Mouse (Mus musculus) midbrain, embryonic 13.5 days (tissue): ENCODE results near the gene Sprr2h. TPM values are rescaled to one million over a fixed set of nuclear protein-coding genes. Genes with fewer than 3 reads are reported as not detected.

ENCODE experiments used
- ATAC-seq: fragments of 200-750 bp; cut with Nextera tagmentation; 2 replicates; pipeline ENCODE4 v1.8.0; 2017; ENCODE audit warnings: mild to moderate bottlenecking, moderate TSS enrichment, moderate library complexity
- H3K27ac ChIP-seq: fragments of 300-500 bp; sonication (generic); 2 replicates; pipeline ENCODE4 v1.5.1; 2015; ENCODE audit warnings: inconsistent platforms, mild to moderate bottlenecking, moderate library complexity
- H3K27me3 ChIP-seq: fragments of 300-500 bp; sonication (generic); 2 replicates; pipeline ENCODE4 v1.6.1; 2015; ENCODE audit warnings: mild to moderate bottlenecking, inconsistent platforms
- H3K36me3 ChIP-seq: fragments of 300-500 bp; sonication (generic); 2 replicates; pipeline ENCODE4 v1.6.1; 2015; ENCODE audit warnings: mild to moderate bottlenecking, inconsistent platforms
- H3K4me1 ChIP-seq: fragments of 300-500 bp; sonication (generic); replicated peaks from 2 replicates; pipeline ENCODE4 v1.6.1; 2015; ENCODE audit warnings: inconsistent platforms
- H3K4me2 ChIP-seq: fragments of 300-500 bp; sonication (generic); replicated peaks from 2 replicates; pipeline ENCODE4 v1.6.1; 2015; ENCODE audit warnings: moderate library complexity, mild to moderate bottlenecking, inconsistent platforms
- H3K4me3 ChIP-seq: fragments of 300-500 bp; sonication (generic); replicated peaks from 2 replicates; pipeline ENCODE4 v1.5.1; 2015; ENCODE audit warnings: mild to moderate bottlenecking, inconsistent platforms
- H3K9ac ChIP-seq: fragments of 300-500 bp; sonication (generic); replicated peaks from 2 replicates; pipeline ENCODE4 v1.6.1; 2015; ENCODE audit warnings: mild to moderate bottlenecking, inconsistent platforms
- H3K9me3 ChIP-seq: fragments of 300-500 bp; sonication (generic); 2 replicates; pipeline ENCODE4 v1.6.1; 2016; ENCODE audit warnings: mild to moderate bottlenecking, inconsistent platforms
- WGBS: fragments of 180-500 bp; shearing (Covaris S2); methylation state at CpG from one replicate; pipeline ENCODE4 v1.1.7; 2015; 5-methylcytosine and 5-hydroxymethylcytosine counted together
- polyA plus RNA-seq: library from polyadenylated mRNA; unstranded; fragments of >200 nt; fragmentation: Nextera tagmentation; extraction: Ambion mirVana; gene quantifications from 2 replicates; pipeline ENCODE4 v1.2.1, GENCODE M21; 2015

Sprr2h gene
- polyA plus RNA-seq: not detected in 2 replicates

DNA sequence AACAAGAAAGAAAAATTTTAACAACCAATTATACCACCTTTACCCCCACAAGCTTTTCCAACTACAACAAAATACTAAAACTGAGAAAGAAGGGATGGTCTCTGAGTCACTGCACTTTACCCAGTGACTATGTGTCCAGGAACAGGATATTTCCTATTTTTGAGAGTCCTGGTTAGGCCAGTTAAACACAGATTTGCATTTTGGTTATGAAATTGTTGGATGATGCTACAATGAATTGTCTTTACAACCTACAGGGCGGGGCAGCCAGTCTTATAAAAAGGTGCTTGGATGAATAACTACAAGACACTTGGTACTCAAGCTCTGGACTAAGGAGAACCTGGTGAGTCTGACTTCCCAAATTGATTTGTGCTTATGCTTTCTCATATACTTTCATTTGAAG, at the start of gene Sprr2h:
TSS of gene Sprr2h (plus strand) at position 301 of the 400 bp plus-strand sequence.
- no peak within 1 kb of the TSS for H3K4me2 ChIP-seq
- no peak for ATAC-seq
- no peaks in the 10 kb centered on the region for H3K27me3 ChIP-seq
- no peaks in the 10 kb centered on the region for H3K9me3 ChIP-seq
- no peak within 1 kb of the TSS for H3K9ac ChIP-seq
- no peaks in the 10 kb centered on the region for H3K4me1 ChIP-seq
- H3K27ac ChIP-seq: no peak within 1 kb of the TSS
- WGBS: 80% methylated on average over 1 of the region's 1 CpGs
- H3K36me3 ChIP-seq: no peaks in the 10 kb centered on the region
- no peak within 1 kb of the TSS for H3K4me3 ChIP-seq

DNA sequence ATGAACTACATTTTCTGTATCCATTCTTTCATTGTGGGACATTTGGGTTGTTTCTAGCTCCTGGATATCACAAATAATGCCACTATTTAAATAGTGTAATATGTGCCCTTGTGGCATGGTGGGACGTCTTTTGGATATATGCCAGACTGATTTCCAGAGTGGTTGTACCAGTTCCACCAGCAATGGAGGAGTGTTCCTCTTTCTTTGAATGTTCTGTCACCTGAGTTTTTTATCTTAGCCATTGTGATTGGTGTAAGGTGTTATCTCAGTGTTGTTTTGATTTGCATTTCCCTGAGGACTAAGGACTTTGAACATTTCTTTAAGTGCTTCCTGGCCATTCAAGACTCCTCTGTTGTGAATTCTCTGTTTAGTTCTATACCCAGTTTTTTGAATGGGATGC, 49.2 kb upstream of the Sprr2h start:
- no peaks in the 10 kb centered on the region for H3K9me3 ChIP-seq
- H3K27me3 ChIP-seq: no peaks in the 10 kb centered on the region
- no peak overlapping the region for H3K9ac ChIP-seq
- no peaks in the 10 kb centered on the region for H3K36me3 ChIP-seq
- no peak overlapping the region for H3K4me2 ChIP-seq
- WGBS: 85% methylated on average over 1 of the region's 1 CpGs
- no peaks in the 10 kb centered on the region for H3K4me1 ChIP-seq
- H3K4me3 ChIP-seq: no peak overlapping the region
- ATAC-seq: no peak
- H3K27ac ChIP-seq: no peak overlapping the region

DNA sequence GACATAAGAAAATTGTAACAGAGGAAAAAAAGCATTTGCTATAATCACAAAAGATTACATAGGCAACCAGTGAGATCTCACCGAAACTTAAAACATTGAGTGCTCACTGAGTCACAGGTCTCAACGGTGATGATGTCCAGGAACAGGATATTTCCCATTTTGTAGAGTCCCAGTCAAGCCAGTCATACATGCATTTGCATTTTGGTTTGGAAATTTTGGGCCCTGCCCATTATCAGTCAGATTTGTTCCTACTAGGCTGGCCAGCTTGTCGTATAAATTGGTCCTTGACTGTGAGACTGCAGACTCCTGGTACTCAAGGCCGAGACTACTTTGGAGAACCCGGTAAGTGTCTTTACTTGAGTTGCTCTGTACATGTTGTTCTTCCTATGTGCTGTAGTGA, 46.6 kb upstream of the Sprr2h start, which contains the start of gene Sprr2d:
TSS of gene Sprr2d (plus strand) at position 301 of the 400 bp plus-strand sequence.
- WGBS: 95% methylated on average over 5 of the region's 5 CpGs
- H3K9me3 ChIP-seq: no peaks in the 10 kb centered on the region
- H3K4me3 ChIP-seq: no peak within 1 kb of the TSS
- no peaks in the 10 kb centered on the region for H3K36me3 ChIP-seq
- H3K27ac ChIP-seq: no peak within 1 kb of the TSS
- H3K27me3 ChIP-seq: no peaks in the 10 kb centered on the region
- H3K4me1 ChIP-seq: no peaks in the 10 kb centered on the region
- no peak within 1 kb of the TSS for H3K9ac ChIP-seq
- H3K4me2 ChIP-seq: no peak within 1 kb of the TSS
- no peak for ATAC-seq

DNA sequence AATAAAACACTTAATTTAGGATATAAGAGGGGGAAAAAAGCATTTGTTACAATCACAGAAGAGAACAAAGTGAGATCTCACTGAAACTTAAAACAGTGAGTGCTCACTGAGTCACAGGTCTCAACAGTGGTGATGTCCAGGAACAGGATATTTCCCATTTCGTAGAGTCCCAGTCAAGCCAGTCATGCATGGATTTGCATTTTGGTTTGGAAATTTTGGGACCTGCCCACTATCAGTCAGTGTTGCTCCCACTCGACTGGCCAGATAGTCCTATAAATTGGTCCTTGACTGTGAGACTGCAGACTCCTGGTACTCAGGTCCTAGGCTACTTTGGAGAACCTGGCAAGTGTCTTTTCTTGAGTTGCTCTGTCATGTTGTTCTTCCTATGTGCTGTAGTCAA, 33.6 kb upstream of the Sprr2h start, which contains the start of gene Sprr2e:
TSS of gene Sprr2e (plus strand) at position 301 of the 400 bp plus-strand sequence.
- no peak within 1 kb of the TSS for H3K4me3 ChIP-seq
- no peaks in the 10 kb centered on the region for H3K4me1 ChIP-seq
- no peak within 1 kb of the TSS for H3K4me2 ChIP-seq
- no peak within 1 kb of the TSS for H3K9ac ChIP-seq
- no peak for ATAC-seq
- H3K36me3 ChIP-seq: no peaks in the 10 kb centered on the region
- H3K27me3 ChIP-seq: no peaks in the 10 kb centered on the region
- no peak within 1 kb of the TSS for H3K27ac ChIP-seq
- H3K9me3 ChIP-seq: no peaks in the 10 kb centered on the region
- 92% methylated on average over 2 of the region's 2 CpGs for WGBS

DNA sequence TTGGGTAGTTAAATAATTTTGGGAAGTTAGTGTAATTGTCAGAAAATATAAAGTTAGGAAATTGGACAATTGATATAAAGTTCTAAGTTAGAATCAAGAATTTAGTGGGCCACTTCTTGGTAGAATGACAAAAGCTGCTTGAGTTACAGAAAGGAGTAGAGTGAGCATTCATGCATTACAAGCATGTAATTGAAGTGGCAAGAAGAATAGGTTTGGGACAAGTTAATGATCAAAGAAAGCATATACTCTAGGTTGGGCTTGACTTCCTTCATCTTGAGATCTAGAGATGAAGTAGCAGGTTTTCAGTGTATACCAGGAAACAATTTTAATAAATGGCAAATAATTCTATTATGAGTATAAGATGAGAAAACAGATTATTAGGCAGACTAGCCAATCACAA, 23.9 kb upstream of the Sprr2h start:
- H3K9ac ChIP-seq: no peak overlapping the region

DNA sequence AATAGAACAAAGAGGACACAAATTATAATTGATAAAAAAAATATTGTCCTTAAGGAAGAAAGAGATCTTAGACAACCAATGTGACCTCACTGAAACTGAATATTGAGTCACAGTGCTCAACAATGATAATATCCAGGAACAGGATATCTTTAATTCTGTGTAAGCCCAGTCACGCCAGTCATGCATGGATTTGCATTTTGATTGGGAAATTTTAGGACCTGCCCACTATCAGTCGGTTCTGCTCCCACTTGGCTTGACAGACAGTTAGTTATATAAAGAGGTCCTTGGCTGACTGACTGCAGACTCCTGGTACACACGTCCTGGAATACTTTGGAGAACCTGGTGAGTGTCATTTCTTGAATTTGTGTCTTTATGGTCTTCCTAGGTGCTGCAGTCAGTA, 20.6 kb upstream of the Sprr2h start, which contains the start of gene Sprr2f:
TSS of gene Sprr2f (plus strand) at position 301 of the 400 bp plus-strand sequence.
- WGBS: 58% methylated on average over 3 of the region's 3 CpGs

More for the DNA sequence above, 23.9 kb upstream of the Sprr2h start:
- ATAC-seq: no peak
- no peak overlapping the region for H3K27ac ChIP-seq
- no peaks in the 10 kb centered on the region for H3K27me3 ChIP-seq
- no peaks in the 10 kb centered on the region for H3K4me1 ChIP-seq
- peaks cover 5% of the 10 kb centered on the region for H3K9me3 ChIP-seq
- H3K4me3 ChIP-seq: no peak overlapping the region
- no peaks in the 10 kb centered on the region for H3K36me3 ChIP-seq
- no peak overlapping the region for H3K4me2 ChIP-seq

DNA sequence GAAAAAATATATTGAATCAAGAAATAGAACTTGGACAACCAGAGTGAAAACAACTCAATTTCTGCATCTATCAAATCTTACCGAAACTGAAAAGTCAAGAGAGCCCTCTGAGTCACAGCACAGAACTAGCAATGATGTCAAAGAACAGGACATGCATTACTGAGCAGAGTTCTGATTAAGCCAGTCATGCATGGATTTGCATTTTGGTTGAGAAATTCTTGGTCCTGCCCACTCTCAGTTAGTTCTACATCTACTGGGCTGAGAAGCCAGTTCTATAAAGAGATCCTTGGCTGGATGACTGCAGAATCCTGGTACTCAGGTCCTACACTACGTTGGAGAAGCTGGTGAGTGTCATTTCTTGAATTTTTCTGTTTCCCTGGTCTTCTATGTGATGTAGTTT, 11.9 kb upstream of the Sprr2h start:
- H3K4me3 ChIP-seq: no peak overlapping the region
- H3K9me3 ChIP-seq: no peaks in the 10 kb centered on the region
- no peaks in the 10 kb centered on the region for H3K4me1 ChIP-seq
- H3K9ac ChIP-seq: no peak overlapping the region
- H3K4me2 ChIP-seq: no peak overlapping the region
- ATAC-seq: no peak
- WGBS: 69% methylated on average over 2 of the region's 2 CpGs
- H3K27me3 ChIP-seq: no peaks in the 10 kb centered on the region
- no peaks in the 10 kb centered on the region for H3K36me3 ChIP-seq
- no peak overlapping the region for H3K27ac ChIP-seq

More for the DNA sequence above, 20.6 kb upstream of the Sprr2h start, which contains the start of gene Sprr2f:
- Histone ChIP-seq H3K9me3 (no peaks in the 10 kb centered on the region), H3K4me3 (no peak within 1 kb of the TSS), H3K9ac (no peak within 1 kb of the TSS), H3K4me2 (no peak within 1 kb of the TSS), H3K27me3 (no peaks in the 10 kb centered on the region), H3K36me3 (no peaks in the 10 kb centered on the region), H3K27ac (no peak within 1 kb of the TSS), H3K4me1 (no peaks in the 10 kb centered on the region)
- ATAC-seq: no peak

DNA sequence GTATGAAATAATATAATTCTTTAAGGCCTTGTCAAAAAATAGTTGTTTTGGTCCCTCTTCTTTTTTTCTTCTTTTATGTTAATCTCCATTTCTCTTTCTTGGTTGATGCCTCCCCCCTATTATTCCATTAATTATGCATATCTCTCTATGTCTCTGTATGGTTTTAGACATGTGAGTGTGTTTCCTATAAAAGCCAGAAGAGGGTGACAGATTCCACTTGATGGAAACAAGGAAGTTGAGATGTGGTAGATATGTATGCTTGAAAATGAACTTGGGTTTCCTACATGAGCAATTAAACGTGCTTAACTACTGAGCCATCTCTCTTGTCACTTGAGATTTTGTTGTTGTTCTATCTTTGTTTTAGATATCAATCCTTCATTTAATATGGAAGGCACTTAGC, 8.8 kb downstream of the Sprr2h start:
- H3K4me1 ChIP-seq: no peaks in the 10 kb centered on the region
- no peaks in the 10 kb centered on the region for H3K9me3 ChIP-seq
- H3K4me3 ChIP-seq: no peak overlapping the region
- no peaks in the 10 kb centered on the region for H3K27me3 ChIP-seq
- no peak overlapping the region for H3K4me2 ChIP-seq
- H3K27ac ChIP-seq: no peak overlapping the region
- WGBS: 51% methylated on average over 1 of the region's 1 CpGs
- no peaks in the 10 kb centered on the region for H3K36me3 ChIP-seq
- no peak overlapping the region for H3K9ac ChIP-seq
- ATAC-seq: no peak

DNA sequence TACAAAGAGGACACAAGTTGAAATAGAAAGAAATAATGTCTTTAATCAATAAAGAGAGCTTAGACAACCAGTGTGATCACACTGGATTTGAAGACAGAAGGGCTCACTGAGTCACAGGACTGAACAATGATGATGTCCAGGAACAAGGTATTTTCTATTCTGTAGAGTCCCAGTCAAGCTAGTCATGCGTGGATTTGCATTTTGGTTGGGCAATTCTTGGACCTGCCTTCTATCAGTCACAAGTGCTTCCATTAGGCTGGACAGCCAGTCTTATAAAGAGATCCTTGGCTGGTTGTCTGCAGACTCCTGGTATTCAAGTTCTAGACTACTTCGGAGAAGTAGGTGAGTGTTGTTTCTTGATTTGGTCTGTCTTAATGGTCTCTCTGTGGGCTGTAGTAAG, 22.2 kb downstream of the Sprr2h start, which contains the start of gene Sprr2i:
TSS of gene Sprr2i (plus strand) at position 301 of the 400 bp plus-strand sequence.
- ATAC-seq: no peak
- Histone ChIP-seq H3K9ac (no peak within 1 kb of the TSS), H3K36me3 (no peaks in the 10 kb centered on the region), H3K27ac (no peak within 1 kb of the TSS), H3K4me3 (no peak within 1 kb of the TSS), H3K4me2 (no peak within 1 kb of the TSS), H3K9me3 (no peaks in the 10 kb centered on the region), H3K27me3 (no peaks in the 10 kb centered on the region), H3K4me1 (no peaks in the 10 kb centered on the region)
- WGBS: 94% methylated on average over 2 of the region's 2 CpGs

DNA sequence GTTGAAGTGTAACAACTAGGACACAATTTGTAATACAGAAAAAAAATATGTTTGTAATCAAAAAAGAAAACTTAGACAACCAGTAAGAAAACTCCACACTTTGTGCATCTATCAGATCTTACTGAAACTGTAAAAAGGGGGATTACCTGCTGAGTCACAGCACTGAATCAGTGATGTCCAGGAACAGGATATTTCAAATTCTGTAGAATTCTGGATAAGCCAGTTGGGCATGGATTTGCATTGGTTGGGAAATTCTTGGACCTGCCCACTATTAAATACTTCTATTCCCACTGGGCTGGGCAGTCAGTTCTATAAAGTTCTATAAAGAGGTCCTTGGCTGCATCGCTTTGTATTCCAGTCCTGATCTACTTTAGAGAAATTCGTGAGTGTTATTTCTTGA, 32.3 kb downstream of the Sprr2h start, which contains the start of gene Sprr2j-ps:
TSS of gene Sprr2j-ps (plus strand) at position 301 of the 400 bp plus-strand sequence.
- Histone ChIP-seq H3K27ac (no peak within 1 kb of the TSS), H3K36me3 (no peaks in the 10 kb centered on the region), H3K4me2 (no peak within 1 kb of the TSS), H3K9ac (no peak within 1 kb of the TSS), H3K27me3 (no peaks in the 10 kb centered on the region), H3K9me3 (no peaks in the 10 kb centered on the region), H3K4me3 (no peak within 1 kb of the TSS), H3K4me1 (no peaks in the 10 kb centered on the region)
- WGBS: 96% methylated on average over 2 of the region's 2 CpGs
- ATAC-seq: no peak

DNA sequence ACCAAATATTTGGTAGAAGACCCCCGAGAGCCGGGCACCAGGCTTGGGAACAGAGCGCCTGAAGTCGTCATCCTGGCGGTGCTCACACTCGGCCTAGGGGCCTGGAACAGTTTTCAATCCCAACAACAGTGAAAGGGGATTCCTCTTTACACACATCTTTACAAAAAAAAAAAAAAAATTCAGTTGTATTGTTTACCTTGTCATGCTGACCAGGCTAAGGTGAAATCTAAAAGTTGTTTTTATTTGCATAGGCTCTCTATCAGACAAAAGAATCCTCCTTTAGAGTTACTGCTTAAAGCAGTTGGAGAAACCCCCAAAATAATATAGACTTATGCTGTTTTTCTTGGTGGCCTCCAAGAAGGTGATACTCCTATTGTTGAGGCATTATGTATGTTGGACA, 43.8 kb downstream of the Sprr2h start, which contains the start of gene Gm9774:
TSS of gene Gm9774 (minus strand) at position 101 of the 400 bp plus-strand sequence.
- Histone ChIP-seq H3K4me2 (no peak within 1 kb of the TSS), H3K27ac (no peak within 1 kb of the TSS), H3K36me3 (no peaks in the 10 kb centered on the region), H3K9me3 (no peaks in the 10 kb centered on the region), H3K9ac (no peak within 1 kb of the TSS), H3K4me1 (no peaks in the 10 kb centered on the region), H3K4me3 (no peak within 1 kb of the TSS), H3K27me3 (no peaks in the 10 kb centered on the region)
- WGBS: 94% methylated on average over 6 of the region's 6 CpGs
- no peak for ATAC-seq

DNA sequence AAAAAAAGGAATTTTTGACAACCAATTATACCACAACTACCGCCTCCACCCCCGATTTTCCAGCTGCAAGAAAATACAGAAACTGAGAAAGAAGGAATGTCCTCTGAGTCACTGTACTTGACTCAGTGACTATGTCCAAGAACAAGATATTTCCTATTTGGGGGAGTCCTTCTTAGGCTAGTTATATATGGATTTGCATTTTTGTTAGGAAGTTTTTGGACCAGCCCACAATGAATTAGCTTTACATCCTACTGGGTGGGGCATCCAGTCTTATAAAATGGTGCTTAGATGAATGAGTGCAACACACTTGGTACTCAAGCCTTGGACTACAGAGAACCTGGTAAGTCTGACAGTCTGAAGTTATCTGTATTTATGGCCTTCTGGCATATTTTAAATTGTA, 46.8 kb downstream of the Sprr2h start, which contains the start of gene Sprr2k:
TSS of gene Sprr2k (plus strand) at position 301 of the 400 bp plus-strand sequence.
- no peak within 1 kb of the TSS for H3K9ac ChIP-seq

More for the DNA sequence above, 46.8 kb downstream of the Sprr2h start, which contains the start of gene Sprr2k:
- Histone ChIP-seq H3K27ac (no peak within 1 kb of the TSS), H3K4me2 (no peak within 1 kb of the TSS), H3K36me3 (no peaks in the 10 kb centered on the region), H3K4me3 (no peak within 1 kb of the TSS), H3K4me1 (no peaks in the 10 kb centered on the region), H3K9me3 (no peaks in the 10 kb centered on the region), H3K27me3 (no peaks in the 10 kb centered on the region)
- no peak for ATAC-seq
- WGBS: 93% methylated on average over 2 of the region's 2 CpGs
